Mouse (Mus musculus): Measurements from ENCODE around the gene Pdss2. TPM values are rescaled to one million over a fixed set of nuclear protein-coding genes. Genes with fewer than 3 reads are reported as not detected.

The Pdss2 gene
- total RNA-seq, 1 experiment = 16.6 TPM

- Histone ChIP-seq H3K4me3 (ENCODE audit: insufficient read depth in 1 of 2, low read depth in 1 of 2, low read length in 2 of 2, poor library complexity in 1 of 2, severe bottlenecking in 1 of 2) (peak overlapping the region; percentile 69 to 92), H3K27ac (ENCODE audit: insufficient read depth, low read depth, low read length, poor library complexity, severe bottlenecking) (peak overlapping the region; percentile 99), H3K9ac (ENCODE audit: insufficient read depth, low read depth, low read length, poor library complexity, severe bottlenecking) (peak overlapping the region; percentile 92), H3K9me3 (ENCODE audit: control insufficient read depth, insufficient read depth, low read depth, low read length) (no peaks in the 10 kb centered on the region), H3K4me1 (ENCODE audit: control insufficient read depth in 2 of 2, insufficient read depth in 2 of 2, low read length in 2 of 2, poor library complexity in 1 of 2) (peaks cover 4 to 24% of the 10 kb centered on the region in 2 experiments; a peak in 3 of 4 replicates), H3K36me3 (ENCODE audit: control insufficient read depth, insufficient read depth, low read length, poor library complexity, severe bottlenecking) (no peaks in the 10 kb centered on the region)
- TF ChIP-seq HCFC1 (IDR thresholded peaks at IDR 0.05; ENCODE audit: borderline replicate concordance, insufficient read depth, low read length) = no peak
- no peak for TF ChIP-seq MAFK (IDR thresholded peaks at IDR 0.05; ENCODE audit: insufficient read depth, low read depth, low read length)
- no peak for TF ChIP-seq ZC3H11A (IDR thresholded peaks at IDR 0.05; ENCODE audit: borderline replicate concordance, low read depth, low read length)
- TF ChIP-seq CHD2 (IDR thresholded peaks at IDR 0.05; ENCODE audit: low read depth, low read length) = no peak; the same call in 1 of the 2 replicates
- TF ChIP-seq ZNF384 (IDR thresholded peaks at IDR 0.05; ENCODE audit: low read depth, low read length) = no peak
- DNase-seq (ENCODE audit: low read depth, low spot score) = peak; percentile 60
- in situ Hi-C loops (cut with MboI; ENCODE audit: low sequenced_read_pairs in 2 of 2, unreplicated experiment in 2 of 2) = no loop called here
These were observed 256.8 kb downstream of the Pdss2 start for GRCm38 (mm10) chr10:43477865-43478681.

GRCm38 (mm10) chr10:43478751-43479435 lies 257.6 kb downstream of the Pdss2 start, which contains the start of gene Bend3:
TSS of gene Bend3 (plus strand) at chr10:43478831.
- H3K9me3 ChIP-seq (ENCODE audit: control insufficient read depth, insufficient read depth, low read depth, low read length) = no peaks in the 10 kb centered on the region
- in situ Hi-C loops (cut with MboI; ENCODE audit: low sequenced_read_pairs in 2 of 2, unreplicated experiment in 2 of 2) = no loop called here
- no peak for DNase-seq (ENCODE audit: low read depth, low spot score)
- H3K4me1 ChIP-seq (ENCODE audit: control insufficient read depth in 2 of 2, insufficient read depth in 2 of 2, low read length in 2 of 2, poor library complexity in 1 of 2) = peaks cover 4 to 27% of the 10 kb centered on the region in 2 experiments; a peak in 3 of 4 replicates
- peak within 1 kb of the TSS; percentile 72 to 92 for H3K4me3 ChIP-seq (ENCODE audit: insufficient read depth in 1 of 2, low read depth in 1 of 2, low read length in 2 of 2, poor library complexity in 1 of 2, severe bottlenecking in 1 of 2)
- peak within 1 kb of the TSS; percentile 92 for H3K9ac ChIP-seq (ENCODE audit: insufficient read depth, low read depth, low read length, poor library complexity, severe bottlenecking)
- H3K36me3 ChIP-seq (ENCODE audit: control insufficient read depth, insufficient read depth, low read length, poor library complexity, severe bottlenecking) = no peaks in the 10 kb centered on the region
- no peak for TF ChIP-seq ZC3H11A (IDR thresholded peaks at IDR 0.05; ENCODE audit: borderline replicate concordance, low read depth, low read length)
- no peak for TF ChIP-seq HCFC1 (IDR thresholded peaks at IDR 0.05; ENCODE audit: borderline replicate concordance, insufficient read depth, low read length)
- TF ChIP-seq CHD2 (IDR thresholded peaks at IDR 0.05; ENCODE audit: low read depth, low read length) = no peak
- TF ChIP-seq MAFK (IDR thresholded peaks at IDR 0.05; ENCODE audit: insufficient read depth, low read depth, low read length) = no peak
- TF ChIP-seq ZNF384 (IDR thresholded peaks at IDR 0.05; ENCODE audit: low read depth, low read length) = no peak
- peak within 1 kb of the TSS; percentile 99 for H3K27ac ChIP-seq (ENCODE audit: insufficient read depth, low read depth, low read length, poor library complexity, severe bottlenecking)

- Histone ChIP-seq H3K9ac (ENCODE audit: insufficient read depth, low read depth, low read length, poor library complexity, severe bottlenecking) (peak overlapping the region; percentile 92), H3K36me3 (ENCODE audit: control insufficient read depth, insufficient read depth, low read length, poor library complexity, severe bottlenecking) (peaks cover 3% of the 10 kb centered on the region; the same call in 1 of the 2 replicates), H3K4me3 (ENCODE audit: insufficient read depth in 1 of 2, low read depth in 1 of 2, low read length in 2 of 2, poor library complexity in 1 of 2, severe bottlenecking in 1 of 2) (peak overlapping the region; percentile 72 to 92), H3K9me3 (ENCODE audit: control insufficient read depth, insufficient read depth, low read depth, low read length) (no peaks in the 10 kb centered on the region), H3K4me1 (ENCODE audit: control insufficient read depth in 2 of 2, insufficient read depth in 2 of 2, low read length in 2 of 2, poor library complexity in 1 of 2) (peaks cover 4 to 30% of the 10 kb centered on the region in 2 experiments; a peak in 3 of 4 replicates), H3K27ac (ENCODE audit: insufficient read depth, low read depth, low read length, poor library complexity, severe bottlenecking) (peak overlapping the region; percentile 99)
- DNase-seq (ENCODE audit: low read depth, low spot score) = peak; percentile 40
- TF ChIP-seq HCFC1 (IDR thresholded peaks at IDR 0.05; ENCODE audit: borderline replicate concordance, insufficient read depth, low read length) (peak; percentile 39; the same call in 1 of the 2 replicates), CHD2 (IDR thresholded peaks at IDR 0.05; ENCODE audit: low read depth, low read length) (no peak), ZC3H11A (IDR thresholded peaks at IDR 0.05; ENCODE audit: borderline replicate concordance, low read depth, low read length) (no peak), MAFK (IDR thresholded peaks at IDR 0.05; ENCODE audit: insufficient read depth, low read depth, low read length) (no peak)
- in situ Hi-C loops (cut with MboI; ENCODE audit: low sequenced_read_pairs in 2 of 2, unreplicated experiment in 2 of 2) = no loop called here
These were observed 258.3 kb downstream of the Pdss2 start for GRCm38 (mm10) chr10:43479436-43480157.

GRCm38 (mm10) chr10:43480227-43480849 lies 259.1 kb downstream of the Pdss2 start:
- H3K9me3 ChIP-seq (ENCODE audit: control insufficient read depth, insufficient read depth, low read depth, low read length) = no peaks in the 10 kb centered on the region
- H3K9ac ChIP-seq (ENCODE audit: insufficient read depth, low read depth, low read length, poor library complexity, severe bottlenecking) = peak overlapping the region; percentile 92; the same call in 1 of the 2 replicates
- H3K36me3 ChIP-seq (ENCODE audit: control insufficient read depth, insufficient read depth, low read length, poor library complexity, severe bottlenecking) = peaks cover 3% of the 10 kb centered on the region; the same call in 1 of the 2 replicates
- H3K4me1 ChIP-seq (ENCODE audit: control insufficient read depth in 2 of 2, insufficient read depth in 2 of 2, low read length in 2 of 2, poor library complexity in 1 of 2) = peaks cover 4 to 27% of the 10 kb centered on the region in 2 experiments; a peak in 3 of 4 replicates
- H3K4me3 ChIP-seq (ENCODE audit: insufficient read depth in 1 of 2, low read depth in 1 of 2, low read length in 2 of 2, poor library complexity in 1 of 2, severe bottlenecking in 1 of 2) = peak overlapping the region; percentile 72 to 92
- DNase-seq (ENCODE audit: low read depth, low spot score) = no peak
- in situ Hi-C loops (cut with MboI; ENCODE audit: low sequenced_read_pairs in 2 of 2, unreplicated experiment in 2 of 2) = no loop called here
- H3K27ac ChIP-seq (ENCODE audit: insufficient read depth, low read depth, low read length, poor library complexity, severe bottlenecking) = peak overlapping the region; percentile 69; the same call in 1 of the 2 replicates
- TF ChIP-seq ZNF384 (IDR thresholded peaks at IDR 0.05; ENCODE audit: low read depth, low read length) = no peak
- TF ChIP-seq ZC3H11A (IDR thresholded peaks at IDR 0.05; ENCODE audit: borderline replicate concordance, low read depth, low read length) = no peak
- TF ChIP-seq CHD2 (IDR thresholded peaks at IDR 0.05; ENCODE audit: low read depth, low read length) = no peak
- TF ChIP-seq MAFK (IDR thresholded peaks at IDR 0.05; ENCODE audit: insufficient read depth, low read depth, low read length) = no peak
- no peak for TF ChIP-seq HCFC1 (IDR thresholded peaks at IDR 0.05; ENCODE audit: borderline replicate concordance, insufficient read depth, low read length)

All from ES-E14 (cell line).